Mouse (Mus musculus): ENCODE measurements around the gene Fam92b. TPM values are rescaled to one million over a fixed set of nuclear protein-coding genes. Genes with fewer than 3 reads are reported as not detected.

Fam92b gene
- polyA plus RNA-seq (2016; fragmentation: Nextera tagmentation; extraction: Ambion mirVana) = not detected in 2 replicates

- H3K9ac ChIP-seq = peak within 1 kb of the TSS; percentile 11; the same call in 1 of the 2 replicates
- WGBS = under 1% methylated on average over 23 of the region's 26 CpGs
- H3K27me3 ChIP-seq (replicated peaks) = peaks cover 41% of the 10 kb centered on the region
- H3K36me3 ChIP-seq = no peaks in the 10 kb centered on the region
- H3K27ac ChIP-seq (ENCODE audit: poor library complexity, severe bottlenecking) = no peak within 1 kb of the TSS
- H3K4me3 ChIP-seq = peak within 1 kb of the TSS; percentile 5; the same call in 1 of the 2 replicates
- H3K4me1 ChIP-seq (replicated peaks) = peaks cover 27% of the 10 kb centered on the region
- H3K4me2 ChIP-seq = peak within 1 kb of the TSS; percentile 57
- H3K9me3 ChIP-seq (replicated peaks) = no peaks in the 10 kb centered on the region
- ATAC-seq (ENCODE audit: insufficient number of reproducible peaks, low FRiP score) = peak; percentile 76
Measured at GRCm38 (mm10) chr8:120177318-120178123, at the start of gene Fam92b. Fam92b (minus strand) TSS chr8:120177466.

GRCm38 (mm10) chr8:120225421-120226151 is 48.3 kb upstream of the Fam92b start:
- Histone ChIP-seq H3K4me3 (no peak overlapping the region), H3K4me1 (replicated peaks) (peaks cover 56% of the 10 kb centered on the region), H3K27me3 (replicated peaks) (peaks cover 18% of the 10 kb centered on the region), H3K9me3 (replicated peaks) (no peaks in the 10 kb centered on the region), H3K4me2 (no peak overlapping the region), H3K27ac (ENCODE audit: poor library complexity, severe bottlenecking) (no peak overlapping the region), H3K36me3 (no peaks in the 10 kb centered on the region), H3K9ac (no peak overlapping the region)
- 52% methylated on average over 10 of the region's 10 CpGs for WGBS
- no peak for ATAC-seq (ENCODE audit: insufficient number of reproducible peaks, low FRiP score)

- Histone ChIP-seq H3K27ac (ENCODE audit: poor library complexity, severe bottlenecking) (no peak overlapping the region), H3K9ac (no peak overlapping the region; the same call in 1 of the 2 replicates), H3K27me3 (replicated peaks) (peaks cover 11% of the 10 kb centered on the region; the same call in 1 of the 2 replicates), H3K9me3 (replicated peaks) (no peaks in the 10 kb centered on the region), H3K36me3 (no peaks in the 10 kb centered on the region), H3K4me1 (replicated peaks) (peaks cover 56% of the 10 kb centered on the region), H3K4me3 (no peak overlapping the region), H3K4me2 (no peak overlapping the region)
- 58% methylated on average over 11 of the region's 11 CpGs for WGBS
- ATAC-seq (ENCODE audit: insufficient number of reproducible peaks, low FRiP score) = no peak
Measured at GRCm38 (mm10) chr8:120224521-120225420, 47.5 kb upstream of the Fam92b start.

GRCm38 (mm10) chr8:120222548-120222947 is 45.3 kb upstream of the Fam92b start:
- H3K4me1 ChIP-seq (replicated peaks) = peaks cover 52% of the 10 kb centered on the region
- 50% methylated on average over 11 of the region's 11 CpGs for WGBS

GRCm38 (mm10) chr8:120216855-120217830 is 39.9 kb upstream of the Fam92b start:
- ATAC-seq (ENCODE audit: insufficient number of reproducible peaks, low FRiP score) = peak; percentile 65; the same call in 1 of the 2 replicates
- no peaks in the 10 kb centered on the region for H3K9me3 ChIP-seq (replicated peaks)
- H3K9ac ChIP-seq = peak overlapping the region; percentile 42
- H3K4me2 ChIP-seq = peak overlapping the region; percentile 19
- WGBS = 16% methylated on average over 13 of the region's 13 CpGs
- peak overlapping the region; percentile 74 for H3K27ac ChIP-seq (ENCODE audit: poor library complexity, severe bottlenecking)
- no peak overlapping the region for H3K4me3 ChIP-seq
- no peaks in the 10 kb centered on the region for H3K36me3 ChIP-seq
- H3K4me1 ChIP-seq (replicated peaks) = peaks cover 57% of the 10 kb centered on the region
- H3K27me3 ChIP-seq (replicated peaks) = 0 out of 2 replicates have a peak, but pooled peaks cover 4% of the 10 kb centered on the region

More at GRCm38 (mm10) chr8:120222548-120222947, 45.3 kb upstream of the Fam92b start:
- no peak overlapping the region for H3K27ac ChIP-seq (ENCODE audit: poor library complexity, severe bottlenecking)
- H3K4me2 ChIP-seq = no peak overlapping the region
- H3K4me3 ChIP-seq = no peak overlapping the region
- no peaks in the 10 kb centered on the region for H3K36me3 ChIP-seq
- no peaks in the 10 kb centered on the region for H3K9me3 ChIP-seq (replicated peaks)
- ATAC-seq (ENCODE audit: insufficient number of reproducible peaks, low FRiP score) = no peak
- H3K27me3 ChIP-seq (replicated peaks) = 0 out of 2 replicates have a peak, but pooled peaks cover 4% of the 10 kb centered on the region
- H3K9ac ChIP-seq = no peak overlapping the region

GRCm38 (mm10) chr8:120215416-120216141 is 38.3 kb upstream of the Fam92b start:
- 47% methylated on average over 7 of the region's 7 CpGs for WGBS
- no peak for ATAC-seq (ENCODE audit: insufficient number of reproducible peaks, low FRiP score)
- Histone ChIP-seq H3K9ac (peak overlapping the region; percentile 17; the same call in 1 of the 2 replicates), H3K4me2 (no peak overlapping the region), H3K27me3 (replicated peaks) (no peaks in the 10 kb centered on the region), H3K4me1 (replicated peaks) (peaks cover 67% of the 10 kb centered on the region), H3K36me3 (no peaks in the 10 kb centered on the region), H3K4me3 (no peak overlapping the region), H3K27ac (ENCODE audit: poor library complexity, severe bottlenecking) (0 out of 2 replicates have a peak overlapping the region, but pooled peaks have one; percentile 18), H3K9me3 (replicated peaks) (no peaks in the 10 kb centered on the region)

GRCm38 (mm10) chr8:120213939-120214338 is 36.7 kb upstream of the Fam92b start:
- ATAC-seq (ENCODE audit: insufficient number of reproducible peaks, low FRiP score) = no peak
- Histone ChIP-seq H3K27ac (ENCODE audit: poor library complexity, severe bottlenecking) (no peak overlapping the region), H3K27me3 (replicated peaks) (no peaks in the 10 kb centered on the region), H3K36me3 (no peaks in the 10 kb centered on the region), H3K9me3 (replicated peaks) (no peaks in the 10 kb centered on the region), H3K4me2 (no peak overlapping the region), H3K4me3 (no peak overlapping the region), H3K9ac (no peak overlapping the region), H3K4me1 (replicated peaks) (peaks cover 60% of the 10 kb centered on the region)
- 53% methylated on average over 5 of the region's 5 CpGs for WGBS

GRCm38 (mm10) chr8:120213229-120213628 is 36.0 kb upstream of the Fam92b start:
- ATAC-seq (ENCODE audit: insufficient number of reproducible peaks, low FRiP score) = no peak
- 94% methylated on average over 3 of the region's 3 CpGs for WGBS
- peaks cover 59% of the 10 kb centered on the region for H3K4me1 ChIP-seq (replicated peaks)

GRCm38 (mm10) chr8:120212596-120212995 is 35.3 kb upstream of the Fam92b start:
- Histone ChIP-seq H3K4me1 (replicated peaks) (peaks cover 55% of the 10 kb centered on the region), H3K9ac (no peak overlapping the region), H3K27ac (ENCODE audit: poor library complexity, severe bottlenecking) (no peak overlapping the region), H3K36me3 (no peaks in the 10 kb centered on the region), H3K27me3 (replicated peaks) (no peaks in the 10 kb centered on the region), H3K4me2 (no peak overlapping the region), H3K4me3 (no peak overlapping the region), H3K9me3 (replicated peaks) (no peaks in the 10 kb centered on the region)
- no peak for ATAC-seq (ENCODE audit: insufficient number of reproducible peaks, low FRiP score)
- WGBS = 89% methylated on average over 7 of the region's 7 CpGs

More at GRCm38 (mm10) chr8:120213229-120213628, 36.0 kb upstream of the Fam92b start:
- Histone ChIP-seq H3K36me3 (no peaks in the 10 kb centered on the region), H3K4me3 (no peak overlapping the region), H3K4me2 (no peak overlapping the region), H3K9me3 (replicated peaks) (no peaks in the 10 kb centered on the region), H3K9ac (no peak overlapping the region), H3K27ac (ENCODE audit: poor library complexity, severe bottlenecking) (no peak overlapping the region), H3K27me3 (replicated peaks) (no peaks in the 10 kb centered on the region)
